Mouse (Mus musculus): ENCODE data around the gene Zfp653. TPM values are rescaled to one million over a fixed set of nuclear protein-coding genes. Genes with fewer than 3 reads are reported as not detected.

Zfp653 gene
- polyA plus RNA-seq, 1 experiment from 2014 or later: 14.1 TPM

GRCm38 (mm10) chr9:22066433-22066832, 4.7 kb downstream of the Zfp653 start:
- H3K4me3 ChIP-seq (replicated peaks): no peak overlapping the region
- H3K4me1 ChIP-seq: 0 out of 2 replicates have a peak, but pooled peaks cover 5% of the 10 kb centered on the region
- WGBS: 69% methylated on average over 3 of the region's 3 CpGs
- H3K9ac ChIP-seq: no peak overlapping the region
- H3K4me2 ChIP-seq: no peak overlapping the region
- peaks cover 33% of the 10 kb centered on the region for H3K36me3 ChIP-seq
- no peak for ATAC-seq (ENCODE audit: insufficient read depth, low FRiP score, low read depth)
- no peak overlapping the region for H3K27ac ChIP-seq
- H3K9me3 ChIP-seq: no peaks in the 10 kb centered on the region
- H3K27me3 ChIP-seq (replicated peaks): no peaks in the 10 kb centered on the region

DNA sequence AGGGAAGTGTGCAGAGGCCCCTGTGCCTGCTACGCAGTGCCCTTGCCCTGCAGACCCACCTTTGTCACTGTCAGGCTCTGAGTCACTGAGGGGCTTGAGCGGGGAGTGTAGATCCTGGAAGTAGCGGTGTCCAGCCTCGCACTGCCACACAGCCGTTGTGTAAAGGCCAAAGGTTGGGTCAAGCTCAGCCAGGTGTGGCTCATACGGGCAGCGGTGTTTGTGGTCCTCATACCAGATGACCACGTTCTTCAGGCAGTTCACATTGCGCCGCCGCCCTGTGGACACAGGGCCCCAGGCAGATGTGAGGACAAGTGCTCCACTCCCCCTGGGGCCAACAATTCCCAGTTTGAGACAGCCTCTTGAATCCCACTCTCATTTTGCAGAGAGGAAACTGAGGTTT, 5.5 kb downstream of the Zfp653 start:
- H3K4me2 ChIP-seq: no peak overlapping the region
- no peak overlapping the region for H3K9ac ChIP-seq
- no peaks in the 10 kb centered on the region for H3K9me3 ChIP-seq
- no peak for ATAC-seq (ENCODE audit: insufficient read depth, low FRiP score, low read depth)
- H3K4me3 ChIP-seq (replicated peaks): no peak overlapping the region
- no peaks in the 10 kb centered on the region for H3K27me3 ChIP-seq (replicated peaks)
- WGBS: 92% methylated on average over 11 of the region's 11 CpGs
- no peak overlapping the region for H3K27ac ChIP-seq
- peaks cover 39% of the 10 kb centered on the region for H3K36me3 ChIP-seq
- H3K4me1 ChIP-seq: 0 out of 2 replicates have a peak, but pooled peaks cover 5% of the 10 kb centered on the region

GRCm38 (mm10) chr9:22064341-22064740, 6.8 kb downstream of the Zfp653 start:
- WGBS: 93% methylated on average over 3 of the region's 3 CpGs
- Histone ChIP-seq H3K4me3 (replicated peaks) (no peak overlapping the region), H3K27me3 (replicated peaks) (no peaks in the 10 kb centered on the region), H3K9ac (no peak overlapping the region), H3K4me1 (no peaks in the 10 kb centered on the region), H3K4me2 (no peak overlapping the region), H3K36me3 (peaks cover 45% of the 10 kb centered on the region), H3K9me3 (no peaks in the 10 kb centered on the region), H3K27ac (no peak overlapping the region)
- no peak for ATAC-seq (ENCODE audit: insufficient read depth, low FRiP score, low read depth)

- Histone ChIP-seq H3K9me3 (no peaks in the 10 kb centered on the region), H3K9ac (no peak overlapping the region), H3K27me3 (replicated peaks) (no peaks in the 10 kb centered on the region), H3K27ac (no peak overlapping the region), H3K36me3 (peaks cover 55% of the 10 kb centered on the region), H3K4me1 (no peaks in the 10 kb centered on the region), H3K4me2 (no peak overlapping the region), H3K4me3 (replicated peaks) (no peak overlapping the region)
- WGBS: 85% methylated on average over 2 of the region's 2 CpGs
- ATAC-seq (ENCODE audit: insufficient read depth, low FRiP score, low read depth): no peak
These were observed 9.8 kb downstream of the Zfp653 start for GRCm38 (mm10) chr9:22061339-22061738.

GRCm38 (mm10) chr9:22058011-22058424, 13.2 kb downstream of the Zfp653 start:
- H3K4me1 ChIP-seq: peaks cover 4% of the 10 kb centered on the region
- peaks cover 12% of the 10 kb centered on the region for H3K27me3 ChIP-seq (replicated peaks)
- no peak for ATAC-seq (ENCODE audit: insufficient read depth, low FRiP score, low read depth)
- H3K27ac ChIP-seq: no peak overlapping the region
- no peak overlapping the region for H3K9ac ChIP-seq
- no peak overlapping the region for H3K4me2 ChIP-seq
- H3K4me3 ChIP-seq (replicated peaks): no peak overlapping the region
- 87% methylated on average over 9 of the region's 9 CpGs for WGBS
- peaks cover 34% of the 10 kb centered on the region for H3K36me3 ChIP-seq
- H3K9me3 ChIP-seq: no peaks in the 10 kb centered on the region

- H3K9ac ChIP-seq: no peak overlapping the region
- 89% methylated on average over 9 of the region's 9 CpGs for WGBS
These were observed 14.1 kb downstream of the Zfp653 start for GRCm38 (mm10) chr9:22057031-22057517.

DNA sequence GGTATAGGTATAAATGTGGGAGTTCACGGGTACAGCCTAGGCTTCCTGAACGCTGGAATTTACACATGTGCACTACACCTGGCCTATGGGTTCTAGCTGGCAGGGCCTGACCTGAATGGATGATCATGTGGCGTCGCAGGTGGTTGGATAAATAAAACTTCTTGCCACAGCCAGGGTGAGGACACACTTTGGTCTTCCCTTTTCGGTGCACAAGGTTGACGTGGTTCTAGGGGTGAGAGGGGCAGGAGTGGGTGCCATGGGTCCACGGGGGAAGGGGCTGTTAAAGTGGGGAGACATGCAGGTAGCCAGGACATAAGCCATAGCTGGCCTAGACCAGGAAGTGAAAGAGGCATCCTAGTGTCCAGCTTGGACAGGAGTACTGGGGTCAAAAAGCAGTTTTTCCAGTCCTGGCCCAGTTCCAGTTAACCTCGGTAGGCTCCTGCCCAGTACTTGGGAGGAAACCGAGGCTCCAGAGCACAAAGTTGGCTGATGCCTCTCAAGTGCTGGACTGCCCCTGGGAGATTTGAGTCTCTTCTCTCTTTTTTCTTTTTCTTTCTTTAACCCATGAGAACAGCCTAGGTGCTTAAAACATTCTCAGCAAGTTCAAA, 14.8 kb downstream of the Zfp653 start:
- Histone ChIP-seq H3K9me3 (no peaks in the 10 kb centered on the region), H3K27me3 (replicated peaks) (peaks cover 28% of the 10 kb centered on the region), H3K4me3 (replicated peaks) (no peak overlapping the region), H3K4me2 (no peak overlapping the region), H3K9ac (no peak overlapping the region), H3K4me1 (peaks cover 10% of the 10 kb centered on the region), H3K36me3 (peaks cover 25% of the 10 kb centered on the region), H3K27ac (no peak overlapping the region)
- WGBS: 65% methylated on average over 9 of the region's 9 CpGs
- ATAC-seq (ENCODE audit: insufficient read depth, low FRiP score, low read depth): no peak; the same call in 1 of the 2 replicates

More at GRCm38 (mm10) chr9:22057031-22057517, 14.1 kb downstream of the Zfp653 start:
- peaks cover 4% of the 10 kb centered on the region for H3K4me1 ChIP-seq
- H3K27ac ChIP-seq: no peak overlapping the region
- no peak for ATAC-seq (ENCODE audit: insufficient read depth, low FRiP score, low read depth)
- H3K9me3 ChIP-seq: no peaks in the 10 kb centered on the region
- H3K4me2 ChIP-seq: no peak overlapping the region
- H3K27me3 ChIP-seq (replicated peaks): peaks cover 21% of the 10 kb centered on the region
- peaks cover 30% of the 10 kb centered on the region for H3K36me3 ChIP-seq
- H3K4me3 ChIP-seq (replicated peaks): no peak overlapping the region

- Histone ChIP-seq H3K9me3 (no peaks in the 10 kb centered on the region), H3K4me2 (no peak overlapping the region), H3K36me3 (peaks cover 19% of the 10 kb centered on the region), H3K27me3 (replicated peaks) (peaks cover 35% of the 10 kb centered on the region), H3K4me3 (replicated peaks) (no peak overlapping the region), H3K4me1 (peaks cover 17% of the 10 kb centered on the region), H3K9ac (no peak overlapping the region), H3K27ac (no peak overlapping the region)
- 27% methylated on average over 29 of the region's 29 CpGs for WGBS
- no peak for ATAC-seq (ENCODE audit: insufficient read depth, low FRiP score, low read depth)
These were observed 15.5 kb downstream of the Zfp653 start for GRCm38 (mm10) chr9:22055713-22056112.

DNA sequence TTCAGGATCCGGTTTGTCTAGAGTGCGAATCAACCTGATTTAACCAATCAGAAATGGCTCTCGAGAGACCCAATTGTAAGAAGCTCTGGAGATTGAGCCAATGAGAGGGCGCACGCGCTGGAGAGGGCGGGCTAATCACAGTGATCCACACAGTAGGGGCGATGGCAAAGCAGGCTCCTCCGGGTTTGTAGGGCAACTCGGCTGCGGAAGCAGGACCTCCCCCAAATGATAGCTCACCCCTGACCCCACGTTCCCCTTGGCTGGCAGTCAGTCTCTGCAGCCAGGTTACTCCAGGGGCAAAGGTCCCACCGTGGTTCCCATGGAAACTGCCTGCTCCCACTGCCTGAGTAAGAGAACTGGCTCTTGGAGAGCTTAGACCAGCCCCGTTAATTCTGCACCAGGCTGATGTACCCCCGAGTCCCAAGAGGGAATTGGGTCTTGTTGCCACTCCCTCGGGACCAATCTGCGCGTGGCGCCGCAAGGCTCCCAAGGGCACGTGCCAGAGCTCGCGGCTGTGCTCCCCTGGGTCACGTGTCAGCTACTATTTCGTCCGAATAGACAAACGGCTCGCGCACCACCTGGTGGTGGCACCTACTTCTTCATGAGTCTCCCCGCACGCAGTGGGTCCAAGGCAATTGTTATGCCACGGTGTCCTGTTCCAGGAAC, 16.6 kb downstream of the Zfp653 start:
- H3K27ac ChIP-seq: no peak overlapping the region
- H3K4me2 ChIP-seq: peak overlapping the region; percentile 39
- peaks cover 46% of the 10 kb centered on the region for H3K27me3 ChIP-seq (replicated peaks)
- peaks cover 23% of the 10 kb centered on the region for H3K4me1 ChIP-seq
- H3K9ac ChIP-seq: no peak overlapping the region
- no peak for ATAC-seq (ENCODE audit: insufficient read depth, low FRiP score, low read depth)
- 3% methylated on average over 32 of the region's 32 CpGs for WGBS
- peaks cover 15% of the 10 kb centered on the region for H3K36me3 ChIP-seq
- H3K4me3 ChIP-seq (replicated peaks): no peak overlapping the region
- no peaks in the 10 kb centered on the region for H3K9me3 ChIP-seq

- H3K27ac ChIP-seq: no peak overlapping the region
- H3K4me1 ChIP-seq: peaks cover 23% of the 10 kb centered on the region
- no peak overlapping the region for H3K4me2 ChIP-seq
- no peak for ATAC-seq (ENCODE audit: insufficient read depth, low FRiP score, low read depth)
- H3K4me3 ChIP-seq (replicated peaks): no peak overlapping the region
- H3K9ac ChIP-seq: no peak overlapping the region
- H3K27me3 ChIP-seq (replicated peaks): peaks cover 50% of the 10 kb centered on the region
- H3K9me3 ChIP-seq: no peaks in the 10 kb centered on the region
- H3K36me3 ChIP-seq: peaks cover 8% of the 10 kb centered on the region; the same call in 1 of the 2 replicates
- whole genome bisulfite sequencing: 24% methylated on average over 6 of the region's 7 CpGs
These were observed 17.5 kb downstream of the Zfp653 start for GRCm38 (mm10) chr9:22053657-22054056.

GRCm38 (mm10) chr9:22051958-22052254, 19.3 kb downstream of the Zfp653 start, which contains the start of gene Elavl3:
TSS of gene Elavl3 (minus strand) at chr9:22052023.
- peaks cover 23% of the 10 kb centered on the region for H3K4me1 ChIP-seq
- ATAC-seq (ENCODE audit: insufficient read depth, low FRiP score, low read depth): no peak; the same call in 1 of the 2 replicates
- H3K36me3 ChIP-seq: no peaks in the 10 kb centered on the region
- WGBS: 2% methylated on average over 25 of the region's 28 CpGs
- H3K4me3 ChIP-seq (replicated peaks): peak within 1 kb of the TSS; percentile 37
- peaks cover 50% of the 10 kb centered on the region for H3K27me3 ChIP-seq (replicated peaks)
- H3K9me3 ChIP-seq: no peaks in the 10 kb centered on the region
- H3K4me2 ChIP-seq: peak within 1 kb of the TSS; percentile 78
- no peak within 1 kb of the TSS for H3K27ac ChIP-seq
- H3K9ac ChIP-seq: no peak within 1 kb of the TSS

- Histone ChIP-seq H3K9ac (no peak overlapping the region), H3K4me1 (peaks cover 23% of the 10 kb centered on the region), H3K36me3 (no peaks in the 10 kb centered on the region), H3K27me3 (replicated peaks) (peaks cover 50% of the 10 kb centered on the region), H3K4me2 (peak overlapping the region; percentile 78), H3K4me3 (replicated peaks) (peak overlapping the region; percentile 37), H3K27ac (no peak overlapping the region), H3K9me3 (no peaks in the 10 kb centered on the region)
- ATAC-seq (ENCODE audit: insufficient read depth, low FRiP score, low read depth): no peak
- 2% methylated on average over 49 of the region's 67 CpGs for WGBS
These were observed 19.8 kb downstream of the Zfp653 start for GRCm38 (mm10) chr9:22051161-22051957.
